Mouse (Mus musculus) heart, postnatal 0 days (tissue): ENCODE results near the gene Pdlim7.

Source experiments
- CTCF ChIP-seq: IDR thresholded peaks from 2 replicates; pipeline ENCODE4 v1.5.1; 2016; ENCODE audit warnings: antibody characterized with exemption, control low read depth, low read depth
- EP300 ChIP-seq: IDR thresholded peaks from 2 replicates; pipeline ENCODE4 v1.6.1; 2016; ENCODE audit warnings: antibody characterized with exemption, low read depth

DNA sequence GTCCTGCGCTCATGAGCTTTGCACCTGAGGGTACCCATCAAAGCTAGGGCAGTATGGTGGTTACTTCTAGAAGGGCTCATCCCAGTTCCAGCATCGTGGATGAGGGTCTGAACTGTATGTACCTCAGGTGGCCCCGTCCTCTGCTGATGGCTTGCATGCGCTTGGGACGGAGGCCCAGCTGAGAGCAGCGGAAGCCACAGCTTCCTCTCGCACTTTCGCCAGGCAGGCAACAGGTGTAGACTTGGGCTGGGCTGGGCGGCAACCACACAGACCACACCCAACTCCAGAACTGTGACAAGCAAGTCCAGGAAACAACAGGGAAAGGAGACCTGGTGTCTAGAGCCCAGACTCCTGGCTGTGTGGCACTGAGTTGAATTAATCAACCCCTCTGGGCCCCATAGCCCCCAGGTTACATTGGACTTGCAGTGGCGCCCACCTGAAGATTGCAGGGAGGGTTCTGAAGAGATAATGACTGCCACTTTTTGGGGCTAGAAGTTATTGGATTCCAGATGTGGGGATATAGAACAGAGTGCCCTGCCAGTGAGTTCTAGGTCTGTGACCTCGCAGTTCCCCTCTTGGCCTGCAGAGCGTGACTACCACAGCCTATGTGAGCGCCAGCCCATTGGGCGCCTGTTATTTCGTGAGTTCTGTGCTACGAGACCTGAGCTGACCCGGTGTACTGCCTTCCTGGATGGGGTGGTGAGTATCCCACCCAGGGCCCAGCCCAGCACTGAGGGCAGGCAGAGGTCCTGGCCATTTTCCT, 63.6 kb downstream of the Pdlim7 start:
- no peak for TF ChIP-seq CTCF
- TF ChIP-seq EP300 = no peak
